Mouse (Mus musculus) right cerebral cortex, postnatal 25 days (tissue): Measurements from ENCODE around the gene Psma5.
"Not testable (repeated sequence)": the region's sequence is repeated elsewhere in the genome, so short reads cannot be mapped to it uniquely, and the experiment has no call there.

Source experiments
- DNase-seq: peaks from one replicate; pipeline ENCODE4 v3.0.0; 2022

Gene Psma5

DNA sequence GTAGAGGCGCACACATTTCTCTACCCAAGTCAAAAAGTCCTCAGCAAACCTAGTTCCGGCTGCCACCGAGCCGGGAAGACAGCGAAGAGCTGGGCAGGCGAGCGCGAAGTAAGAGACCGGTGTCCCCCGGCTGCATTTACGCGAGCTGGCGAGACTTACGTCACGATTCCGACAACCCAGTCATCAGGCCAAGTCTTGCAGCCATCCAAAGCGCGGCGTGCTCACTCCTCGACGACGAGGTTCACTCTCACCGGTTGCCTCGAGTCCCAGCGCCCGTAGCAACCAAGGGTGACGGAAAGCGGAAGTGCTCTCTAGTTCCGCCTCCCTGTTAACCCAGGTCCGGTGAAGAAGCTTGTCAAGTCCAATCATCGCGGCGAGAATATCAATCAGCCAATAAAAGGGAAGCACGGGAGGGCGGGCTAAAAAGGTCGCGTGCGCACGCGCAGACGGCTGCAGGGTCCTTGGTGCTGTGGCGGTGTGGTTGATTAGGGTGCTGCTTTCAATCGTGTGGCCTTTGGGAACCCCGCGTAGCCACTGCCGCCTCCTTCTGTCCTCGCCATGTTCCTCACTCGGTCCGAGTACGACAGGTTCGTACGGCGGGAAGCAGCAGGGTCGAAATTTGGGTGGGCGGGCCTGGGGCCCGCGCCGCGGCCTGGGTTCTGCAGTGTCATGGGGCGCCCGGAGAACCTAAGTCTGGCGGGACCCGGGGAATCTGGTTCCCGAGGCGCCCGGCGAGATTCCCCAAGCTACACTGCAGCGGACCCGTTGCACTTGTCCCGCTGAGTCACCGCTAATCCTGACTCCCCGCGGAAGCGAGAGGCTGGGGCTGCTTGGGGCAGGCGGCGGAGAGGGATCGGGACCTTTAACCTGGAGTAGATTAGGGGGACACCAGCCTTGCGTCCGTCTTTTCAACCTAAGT lies at the start of gene Psma5:
Gene Psma5 (plus strand): TSS at position 208 of the 919 bp plus-strand sequence.
- DNase-seq, result peak; percentile 92

DNA sequence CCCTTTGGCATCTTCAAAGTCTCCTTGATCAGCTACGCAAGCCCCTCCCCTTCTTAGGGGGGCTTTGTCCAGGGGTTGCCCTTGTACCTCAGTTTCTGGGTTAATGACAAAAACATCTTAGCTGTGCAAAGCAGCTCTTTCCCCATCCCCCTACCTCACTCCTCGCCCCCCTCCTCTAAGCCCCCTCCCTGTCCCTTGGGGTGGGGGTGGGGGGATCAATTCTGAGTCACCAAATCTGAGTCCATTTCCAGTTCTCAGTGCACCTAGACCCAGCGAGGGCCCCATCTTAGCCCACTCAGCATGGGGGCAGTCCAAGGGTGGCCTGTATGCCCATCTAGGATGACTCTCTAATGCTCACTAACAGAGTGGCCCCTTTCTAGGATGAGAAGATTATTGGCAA lies 47.7 kb upstream of the Psma5 start:
- DNase-seq, result no peak

DNA sequence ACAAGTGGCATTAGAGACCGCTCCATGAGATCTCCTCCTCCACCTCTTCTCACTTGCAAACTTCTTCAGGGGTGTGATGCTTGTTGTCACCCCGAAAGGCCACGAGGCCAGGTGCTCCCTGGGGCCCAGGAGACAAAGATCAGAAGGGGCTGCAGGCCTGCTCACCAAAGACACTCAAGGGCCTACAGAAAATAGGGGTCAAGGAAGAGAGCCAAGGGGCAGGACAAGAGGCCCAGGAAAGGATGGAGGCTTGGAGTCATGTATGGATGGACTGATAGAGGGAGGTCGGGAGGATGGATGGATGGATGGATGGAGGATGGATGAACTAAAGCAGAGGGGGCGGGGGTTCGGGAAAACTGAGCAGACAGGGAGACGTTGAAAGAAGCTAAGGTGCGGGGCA lies 47.2 kb upstream of the Psma5 start:
- no peak for DNase-seq

DNA sequence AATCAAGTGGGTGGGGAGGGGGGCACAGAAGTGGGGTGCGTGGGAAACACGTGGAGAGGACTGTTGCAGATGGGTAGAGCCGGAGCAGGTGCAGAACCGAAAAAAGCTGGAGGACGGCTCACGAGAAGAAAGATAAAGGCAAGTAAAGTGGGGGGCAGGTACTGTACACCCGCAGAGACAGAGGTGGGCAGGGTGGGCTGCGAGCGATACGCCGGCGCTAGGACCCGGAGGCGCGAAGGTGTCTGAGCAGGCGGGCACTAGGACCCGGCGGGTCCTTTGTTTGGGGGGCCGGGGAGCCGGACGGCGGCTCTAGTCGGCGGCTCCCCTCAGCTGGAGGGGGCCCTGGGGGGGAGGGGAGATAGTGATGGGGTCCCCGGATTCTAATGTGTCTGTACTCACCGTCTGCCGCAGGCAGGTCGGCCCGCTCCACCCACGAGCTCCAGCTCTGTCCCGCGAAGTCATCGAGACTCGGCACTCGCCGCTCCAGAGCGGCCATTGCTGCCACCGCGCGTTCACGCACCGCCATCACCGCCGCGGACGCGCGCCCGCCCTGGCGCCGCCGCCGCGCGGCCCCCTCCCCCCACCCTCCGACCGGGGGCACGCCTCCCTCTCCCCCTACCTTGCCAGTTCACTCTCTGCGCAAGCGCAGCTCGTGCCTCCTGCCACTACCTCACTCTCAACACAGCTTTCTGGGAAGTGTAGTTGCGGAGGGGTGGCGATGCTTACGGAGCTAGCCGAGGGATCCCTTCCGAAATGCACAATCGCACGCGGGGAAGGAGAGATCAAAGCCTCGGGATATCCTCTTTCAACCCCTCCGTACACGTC lies 46.6 kb upstream of the Psma5 start:
- DNase-seq, result peak; percentile 95

DNA sequence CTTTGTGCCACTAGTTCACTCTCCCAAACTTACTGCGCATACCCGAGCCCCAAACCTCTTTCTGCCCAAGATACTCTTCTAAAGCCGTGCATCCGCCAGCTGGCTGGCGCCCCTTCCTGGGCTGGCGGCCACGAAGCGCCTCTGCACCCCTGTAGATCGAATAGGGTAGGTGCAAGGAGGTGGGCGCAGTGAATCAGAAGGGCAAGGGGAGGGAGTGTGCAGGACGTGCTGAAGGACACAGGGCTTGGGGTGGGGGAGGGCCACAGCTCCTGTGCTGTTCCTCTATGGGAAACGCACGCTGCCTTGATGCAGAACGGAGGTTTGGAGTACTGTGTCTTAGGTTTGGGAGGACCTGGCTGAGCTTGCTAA lies 46.0 kb upstream of the Psma5 start, which contains the start of gene Atxn7l2:
Gene Atxn7l2 (minus strand): TSS at position 164 of the 369 bp plus-strand sequence.
- no peak for DNase-seq

DNA sequence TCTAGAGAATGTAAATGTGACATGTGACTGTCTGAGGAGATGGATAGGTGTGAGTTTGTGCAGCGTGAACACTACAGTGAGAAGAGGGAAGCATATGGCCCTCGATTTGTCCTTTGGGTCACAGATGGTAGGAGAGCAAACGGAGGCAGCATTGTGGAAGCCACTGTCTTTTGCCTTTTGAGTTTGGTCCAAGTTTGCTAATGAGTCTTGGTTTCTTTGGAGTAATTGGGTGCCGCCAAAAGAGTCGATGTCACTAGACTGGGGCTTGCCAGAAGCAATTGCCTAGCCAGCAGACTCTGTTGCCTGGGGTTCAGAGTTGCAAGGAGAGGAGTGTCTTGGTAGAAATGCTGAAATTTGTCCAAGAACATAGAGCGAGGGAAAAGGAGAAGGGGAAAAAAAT lies 44.9 kb upstream of the Psma5 start:
- DNase-seq, result no peak

DNA sequence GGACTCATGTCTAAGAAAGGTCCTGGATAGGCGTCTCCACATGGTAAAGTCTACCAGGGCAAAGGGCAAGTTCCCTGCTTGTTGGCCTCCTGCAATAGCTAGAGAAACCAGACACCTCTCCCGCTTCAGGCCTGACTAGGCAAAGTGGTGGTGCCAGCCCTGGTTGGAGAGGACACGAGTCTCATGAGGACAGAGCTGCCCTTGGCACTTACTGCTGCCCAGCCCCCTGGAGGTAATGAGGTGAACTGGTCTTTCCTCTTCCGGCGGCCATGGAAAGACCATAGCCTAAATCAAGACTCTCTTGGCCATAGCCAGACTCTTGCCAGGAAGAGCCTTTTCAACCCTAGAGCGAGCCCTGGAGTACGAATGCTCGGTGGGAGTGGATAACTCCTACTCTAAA lies 44.3 kb upstream of the Psma5 start:
- no peak for DNase-seq

DNA sequence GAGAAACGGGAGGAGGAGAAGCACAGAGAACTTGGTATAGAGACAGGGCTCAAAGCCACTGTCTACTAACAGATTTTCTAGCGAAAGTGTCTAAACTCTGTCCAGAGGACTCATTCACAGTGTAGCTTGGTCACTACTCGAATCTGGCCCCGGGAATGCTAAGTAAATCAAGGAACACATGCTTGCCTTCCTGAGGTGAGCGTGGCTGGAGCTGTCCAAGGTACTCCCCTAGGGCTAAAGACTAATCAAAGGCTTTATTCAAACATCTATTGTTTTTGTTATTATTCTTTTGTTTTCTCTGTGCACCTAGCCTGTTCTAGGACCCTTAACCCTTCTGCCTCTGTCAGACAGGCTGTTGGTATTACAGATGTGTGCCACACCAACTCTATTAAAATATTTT lies 42.0 kb upstream of the Psma5 start:
- DNase-seq, result no peak

DNA sequence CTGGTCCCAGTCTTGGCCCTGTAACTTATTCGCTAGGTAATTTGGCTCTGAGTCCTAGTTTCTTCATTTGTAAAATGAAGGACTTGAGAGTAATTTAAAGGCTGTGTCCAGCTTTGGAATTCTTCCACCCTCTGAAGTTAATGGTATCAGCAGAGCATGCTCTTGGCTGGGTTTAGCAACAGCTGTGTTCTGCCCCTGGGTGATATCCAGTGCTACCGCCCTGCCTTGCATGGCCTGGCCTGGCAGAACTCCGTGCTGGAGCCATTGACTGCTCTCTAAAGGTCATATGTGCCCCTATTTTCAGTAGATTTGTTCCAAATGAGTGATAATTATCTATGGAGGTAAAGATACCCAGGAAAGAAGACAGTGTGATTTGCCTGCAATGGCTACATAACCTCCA lies 36.1 kb upstream of the Psma5 start:
- no peak for DNase-seq

DNA sequence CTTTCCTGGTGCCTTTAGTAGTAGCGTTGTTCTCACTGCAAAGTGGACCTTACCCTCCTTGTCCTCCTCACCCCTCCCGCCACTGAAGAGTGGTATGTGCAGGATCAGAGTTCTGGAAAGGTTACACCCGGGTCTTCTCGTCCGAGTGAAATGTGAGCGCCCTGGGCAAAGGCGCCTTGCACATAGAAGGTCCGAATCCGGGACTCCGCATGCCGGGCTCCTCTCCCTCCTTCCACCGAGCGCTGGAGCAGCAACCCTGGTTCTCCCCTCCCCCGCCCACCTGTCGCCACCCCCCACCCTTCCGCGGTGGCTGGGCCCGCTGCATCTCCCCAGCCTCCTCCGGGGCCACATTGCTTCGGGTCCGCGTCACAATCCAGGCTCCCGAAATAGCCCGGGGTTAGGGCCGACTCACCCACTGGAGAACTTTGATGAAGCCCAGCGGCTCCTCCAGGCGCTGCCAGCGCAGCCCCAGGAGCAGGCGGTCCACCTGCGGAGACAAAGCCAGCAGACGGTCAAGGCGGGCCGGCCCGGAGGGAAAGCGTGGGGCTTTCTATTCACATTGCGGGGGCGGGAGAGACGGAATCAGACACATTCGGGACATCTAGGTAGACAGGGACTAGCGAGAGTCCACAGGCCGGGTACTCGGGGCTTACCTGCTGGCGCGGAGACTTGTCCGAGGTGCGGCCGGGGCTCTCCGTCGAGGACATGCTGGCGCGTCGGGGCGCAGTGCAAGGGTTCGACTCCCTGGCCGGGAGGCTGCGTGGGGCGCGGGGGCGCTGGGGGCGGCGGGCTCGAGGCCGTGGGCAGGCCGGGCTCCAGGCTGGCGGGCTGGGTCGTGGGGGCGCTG lies 30.8 kb upstream of the Psma5 start:
- no peak for DNase-seq

DNA sequence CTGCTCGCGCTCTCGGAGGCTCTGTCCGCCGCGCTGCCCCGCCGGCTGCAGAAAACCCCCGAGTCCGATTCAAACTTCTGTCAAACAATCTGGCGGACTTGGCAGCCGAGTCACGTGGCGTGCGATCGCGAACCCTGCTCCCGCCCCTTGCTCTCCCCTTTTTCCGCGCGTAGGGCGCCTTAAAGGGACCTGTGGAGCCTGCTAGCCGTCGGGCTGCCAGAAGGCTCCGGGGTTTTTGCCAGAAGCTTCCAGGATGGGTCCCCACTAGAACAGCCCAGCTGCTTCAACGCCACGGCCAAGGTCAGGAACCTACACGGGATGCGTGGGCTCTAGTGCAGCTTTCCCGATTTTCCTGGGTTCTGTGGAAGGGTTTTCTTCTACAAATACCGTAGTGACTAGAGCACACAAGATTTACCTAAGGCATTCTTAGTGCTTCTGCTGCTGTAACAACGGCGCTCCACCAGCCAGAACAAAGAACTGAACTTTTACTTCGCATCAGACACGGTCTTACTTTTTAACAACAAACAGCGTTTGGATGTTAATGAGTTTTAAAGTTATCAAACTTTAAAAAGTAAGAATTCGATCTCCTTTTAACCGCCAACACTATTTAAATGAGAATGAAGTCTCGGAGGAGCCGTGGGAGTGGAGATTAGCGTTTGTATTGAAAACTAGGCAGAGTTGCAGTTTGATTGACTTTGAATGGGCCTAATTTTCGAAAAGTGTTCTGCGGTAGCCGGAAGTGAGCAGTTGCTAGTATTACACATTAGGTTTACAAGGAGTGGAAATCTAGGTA lies 30.0 kb upstream of the Psma5 start, which contains the start of gene Sypl2:
Gene Sypl2 (minus strand): TSS at position 91 of the 793 bp plus-strand sequence.
- no peak for DNase-seq

DNA sequence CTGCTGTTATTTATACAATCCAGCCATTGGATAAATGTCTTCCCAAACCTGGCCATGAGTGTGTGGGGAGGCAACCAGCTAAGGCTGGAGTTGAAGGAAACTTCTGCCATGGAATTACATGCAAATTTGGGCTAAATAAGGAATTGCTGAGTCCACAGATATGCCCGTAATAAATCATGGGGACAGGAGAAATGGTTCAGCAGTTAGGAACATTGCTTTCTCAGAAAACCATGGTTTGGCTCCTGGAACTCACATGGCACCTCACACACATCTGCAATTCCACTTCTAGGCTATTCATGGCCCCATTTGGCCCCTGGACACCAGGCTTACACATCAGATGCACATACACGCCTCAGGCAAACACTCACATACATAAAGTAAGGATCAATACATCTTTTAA lies 29.2 kb upstream of the Psma5 start:
- DNase-seq, result no peak

DNA sequence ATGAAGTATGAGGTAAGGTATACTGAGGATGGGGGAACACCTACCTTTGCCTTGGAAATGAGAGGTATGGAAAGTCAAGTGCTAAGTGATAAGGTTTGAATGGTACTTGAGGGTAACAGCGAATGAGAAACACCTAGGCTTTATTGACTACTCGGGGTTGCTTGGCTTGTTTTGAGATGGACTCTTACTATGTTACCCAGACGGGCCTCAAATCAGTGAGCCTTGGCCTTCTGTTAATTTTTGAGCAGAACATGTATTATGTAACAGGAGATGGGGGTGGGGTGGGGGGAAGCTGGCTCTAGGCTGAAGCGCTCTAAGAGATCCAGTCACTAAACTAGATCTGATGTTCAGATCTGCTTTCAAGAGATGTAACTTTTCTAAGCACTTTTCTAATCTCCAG lies 25.1 kb upstream of the Psma5 start:
- DNase-seq, result no peak

DNA sequence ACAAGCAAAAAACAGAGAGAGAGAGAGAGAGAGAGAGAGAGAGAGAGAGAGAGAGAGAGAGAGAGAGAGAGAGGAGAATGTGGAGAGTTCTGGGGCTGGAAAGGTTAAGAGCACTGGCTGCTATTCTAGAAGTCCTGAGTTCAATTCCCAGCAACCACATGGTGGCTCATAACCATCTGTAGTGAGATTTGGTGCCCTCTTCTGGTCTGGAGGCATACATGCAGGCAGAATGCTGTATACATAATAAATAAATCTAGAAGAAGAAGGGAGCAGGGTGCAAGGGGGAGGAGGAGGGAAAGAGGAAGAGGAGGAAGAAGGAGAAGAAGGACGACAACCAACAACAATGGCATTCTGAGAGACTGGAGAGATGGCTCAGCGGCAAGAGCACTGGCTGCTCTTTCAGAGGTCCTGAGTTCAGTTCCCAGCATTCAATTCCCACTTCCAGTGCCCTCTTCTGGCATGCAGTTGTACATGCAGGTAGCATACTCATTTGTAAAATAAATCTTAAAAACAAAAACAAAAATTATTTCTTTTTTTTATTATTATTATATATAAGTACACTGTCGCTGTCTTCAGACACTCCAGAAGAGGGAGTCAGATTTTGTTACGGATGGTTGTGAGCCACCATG lies 19.1 kb upstream of the Psma5 start:
- DNase-seq, result not testable (repeated sequence)

DNA sequence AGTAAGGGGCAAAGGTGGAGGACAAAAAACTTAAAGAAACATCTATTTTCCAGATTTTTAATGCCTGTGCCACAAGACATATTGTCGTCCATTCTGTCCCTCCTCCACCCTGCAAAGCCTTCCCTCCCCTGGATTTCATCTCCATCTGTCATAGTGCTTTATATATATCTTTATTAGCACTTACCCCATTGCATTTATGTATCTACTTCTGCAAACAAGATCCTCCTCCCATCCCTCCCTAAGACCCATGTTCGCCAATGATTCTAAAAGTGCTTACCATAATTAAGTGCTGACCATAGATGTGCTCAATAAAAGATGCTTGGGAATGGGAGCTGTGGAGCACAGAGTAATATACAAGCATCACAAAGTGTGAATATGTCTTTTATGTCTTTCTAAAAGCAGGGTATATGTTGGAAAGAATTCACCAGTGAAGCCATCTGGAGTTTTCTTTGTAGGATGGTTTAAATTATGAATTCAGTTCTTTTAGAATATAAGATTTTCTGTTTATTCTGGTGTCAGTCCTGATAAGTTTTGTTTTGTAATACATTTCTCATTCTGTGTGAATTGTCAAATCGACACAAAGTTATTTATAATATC lies 15.4 kb upstream of the Psma5 start:
- no peak for DNase-seq

DNA sequence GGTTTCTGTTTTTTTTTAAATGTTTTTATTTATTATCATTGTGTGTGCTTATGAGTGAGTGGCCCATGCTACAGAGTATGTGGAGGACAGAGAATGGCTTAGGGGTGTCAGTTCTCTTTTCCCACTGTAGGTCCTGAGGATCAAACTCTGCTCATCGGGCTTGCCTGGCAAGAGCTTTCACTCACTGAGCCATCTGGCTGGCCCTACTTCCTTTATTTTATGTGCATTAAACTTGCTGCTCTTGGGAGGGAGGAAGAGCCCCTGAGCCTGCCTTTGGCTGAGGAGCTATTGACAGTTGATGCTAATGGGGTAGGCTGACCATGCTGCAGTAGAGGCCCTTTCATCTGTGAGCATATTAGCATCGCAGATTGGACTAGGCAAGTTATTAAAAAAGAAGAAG lies 9.9 kb upstream of the Psma5 start:
- DNase-seq, result no peak

DNA sequence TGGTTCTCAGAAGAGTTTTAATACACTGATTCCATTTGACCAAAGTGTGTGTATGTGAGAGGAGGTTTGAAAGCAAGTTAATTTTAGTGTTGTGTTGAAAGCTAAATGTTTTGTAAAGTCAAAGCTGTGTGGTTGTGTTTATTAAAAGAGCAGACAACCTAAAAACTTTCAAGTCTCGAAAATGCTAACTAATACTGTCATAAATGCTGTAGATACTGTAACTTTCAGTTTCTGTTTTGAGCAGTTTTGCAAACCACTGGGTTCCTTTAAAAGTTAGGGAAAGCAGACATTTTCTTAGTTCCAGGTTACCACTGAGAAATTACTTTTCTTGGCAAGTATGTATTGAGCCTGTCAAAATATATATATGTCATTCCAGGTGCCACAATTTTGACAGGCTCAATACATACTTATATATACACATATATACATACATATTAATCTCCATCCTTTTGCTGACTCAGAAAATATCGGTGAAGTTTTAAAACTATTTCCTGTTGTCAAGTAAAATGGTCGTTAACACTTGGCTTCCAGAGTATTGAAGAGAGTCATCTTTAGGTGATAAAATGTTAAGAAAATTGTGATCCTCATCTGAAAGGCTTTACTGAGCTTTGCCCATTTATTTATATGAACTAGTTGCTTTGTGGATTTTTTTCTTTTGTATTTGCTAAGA lies 1.2 kb downstream of the Psma5 start:
- no peak for DNase-seq

DNA sequence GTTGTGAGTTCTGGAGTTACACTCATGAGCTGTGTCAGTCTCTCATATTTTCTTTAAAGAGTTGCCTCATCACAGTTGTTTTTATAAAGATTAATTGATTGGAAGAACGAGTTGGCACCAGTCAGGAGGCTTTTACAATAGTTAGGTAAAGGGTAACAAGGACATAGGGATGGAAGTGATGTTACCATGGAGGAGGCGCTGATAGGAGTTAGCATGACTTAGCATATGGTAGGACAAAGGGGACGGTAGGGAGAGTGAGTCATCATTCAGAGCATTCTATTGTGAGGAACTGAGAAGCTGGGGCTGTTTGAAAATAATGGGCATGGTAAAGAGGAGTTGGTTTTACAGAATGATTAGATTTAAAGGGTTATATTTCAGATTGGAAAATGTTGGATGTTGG lies 2.6 kb downstream of the Psma5 start:
- DNase-seq, result no peak

DNA sequence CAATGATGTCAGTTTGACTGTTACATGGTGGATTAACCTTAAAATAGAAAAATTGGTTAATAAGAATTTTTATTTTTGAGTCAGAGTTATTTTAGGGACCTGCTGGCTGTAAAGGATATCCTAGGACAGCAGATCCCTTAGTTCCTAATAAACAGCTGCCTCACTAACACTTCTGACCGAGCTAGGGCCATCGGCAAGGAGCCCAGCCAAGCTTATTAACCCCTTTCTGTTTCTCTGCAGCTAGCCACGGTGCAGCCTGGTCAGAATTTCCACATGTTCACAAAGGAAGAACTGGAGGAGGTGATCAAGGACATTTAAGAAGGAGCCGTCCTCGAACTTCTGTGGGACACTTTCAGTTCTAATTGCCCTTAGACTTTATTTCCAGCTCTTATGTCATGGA lies 22.8 kb downstream of the Psma5 start:
- not testable (repeated sequence) for DNase-seq

DNA sequence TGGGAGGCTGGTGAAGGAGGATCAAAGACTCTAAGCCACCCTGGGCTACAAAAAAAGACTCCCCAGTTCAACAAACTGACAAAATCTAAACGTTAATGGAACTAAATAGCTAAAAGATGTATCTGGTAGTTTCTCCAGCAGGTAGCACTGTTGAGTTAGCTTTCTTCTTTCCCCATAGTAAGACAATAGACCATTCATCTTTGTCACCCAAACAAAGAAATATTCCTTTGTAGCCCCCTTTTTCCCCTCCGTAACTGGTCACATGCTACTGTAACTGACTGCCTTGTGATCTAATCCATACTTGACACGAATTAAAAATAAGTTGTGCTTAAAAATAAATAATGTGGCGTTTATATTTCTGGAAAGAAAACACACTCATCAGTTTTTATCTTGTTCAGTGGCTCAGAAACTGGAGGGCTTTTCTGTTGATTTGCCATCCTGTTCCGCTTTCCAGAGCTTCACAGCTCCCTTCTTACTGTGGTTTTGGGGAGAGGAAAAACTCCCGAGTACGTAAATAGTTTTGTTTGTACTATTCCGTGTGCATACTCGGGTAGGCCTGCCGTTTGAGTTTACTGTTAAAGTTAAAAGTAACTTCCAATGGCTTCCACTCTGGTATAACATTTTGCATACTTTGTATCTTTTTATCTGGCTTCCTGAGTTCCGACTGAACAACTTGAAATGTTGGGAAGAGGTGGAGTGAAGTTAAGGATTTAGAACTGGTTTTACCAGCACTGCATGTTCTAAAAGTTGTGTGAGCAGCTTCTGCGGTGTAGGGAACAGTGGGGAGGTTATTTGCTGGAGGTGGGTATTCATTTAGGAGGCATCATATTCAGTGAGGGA lies 25.9 kb downstream of the Psma5 start:
- no peak for DNase-seq
